Mouse (Mus musculus) brown adipose tissue, adult 24 weeks (tissue): ENCODE results near the gene Edil3. TPM values are rescaled to one million over a fixed set of nuclear protein-coding genes. Genes with fewer than 3 reads are reported as not detected.

ENCODE experiments used
- H3K27ac ChIP-seq: fragments of 200-500 bp; replicated peaks from 2 replicates; pipeline ENCODE4 v1.5.1; 2012; ENCODE audit warnings: low read depth, mild to moderate bottlenecking, low read length
- H3K4me1 ChIP-seq: fragments of 200-500 bp; 2 replicates; pipeline ENCODE4 v1.6.1; 2012; ENCODE audit warnings: low read length, mixed read lengths; ENCODE audit not compliant: control insufficient read depth, insufficient read depth, insufficient read length
- H3K4me3 ChIP-seq: fragments of 200-500 bp; 2 replicates; pipeline ENCODE4 v1.5.1; 2012; ENCODE audit warnings: low read depth, mild to moderate bottlenecking, low read length, moderate library complexity; ENCODE audit not compliant: insufficient read depth
- polyA plus RNA-seq: library from polyadenylated mRNA; stranded (reverse); fragments of >200 nt; gene quantifications from 2 replicates; pipeline ENCODE4 v1.2.4, GENCODE M21; 2012; ENCODE audit not compliant: missing spikeins, insufficient read depth, insufficient read length

Edil3 gene
- polyA plus RNA-seq, 1 experiment: 0.32 TPM

- H3K4me3 ChIP-seq: no peak overlapping the region
- H3K4me1 ChIP-seq: no peaks in the 10 kb centered on the region
- no peak overlapping the region for H3K27ac ChIP-seq
These were observed 284.6 kb downstream of the Edil3 start for GRCm38 (mm10) chr13:89105889-89106288.

DNA sequence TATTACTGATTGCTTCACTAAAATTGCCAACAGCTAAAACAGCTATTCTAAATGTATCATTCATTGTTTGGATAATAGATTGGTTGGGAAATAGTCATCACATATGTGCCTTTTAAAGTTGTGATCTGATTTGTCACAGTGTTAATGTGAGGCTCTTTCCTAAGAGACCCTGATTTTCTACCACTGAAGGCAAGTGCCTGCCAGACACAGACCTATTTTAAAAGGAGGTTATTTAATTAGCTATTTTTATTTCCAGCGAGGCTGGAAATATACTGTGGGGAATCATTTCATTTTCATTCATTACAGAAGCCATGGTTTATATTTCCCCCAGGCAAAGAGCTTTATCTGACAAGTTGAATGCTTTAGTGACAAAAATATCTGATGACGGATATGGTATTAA is 296.3 kb downstream of the Edil3 start:
- no peaks in the 10 kb centered on the region for H3K4me1 ChIP-seq
- H3K27ac ChIP-seq: no peak overlapping the region
- H3K4me3 ChIP-seq: no peak overlapping the region

- no peaks in the 10 kb centered on the region for H3K4me1 ChIP-seq
- H3K27ac ChIP-seq: no peak overlapping the region
- no peak overlapping the region for H3K4me3 ChIP-seq
These were observed 298.5 kb downstream of the Edil3 start for GRCm38 (mm10) chr13:89119809-89120208.

- Histone ChIP-seq H3K4me1 (no peaks in the 10 kb centered on the region), H3K27ac (no peak overlapping the region), H3K4me3 (no peak overlapping the region)
These were observed 301.4 kb downstream of the Edil3 start for GRCm38 (mm10) chr13:89122511-89123253.

GRCm38 (mm10) chr13:89123396-89123795 is 302.1 kb downstream of the Edil3 start:
- H3K4me1 ChIP-seq: no peaks in the 10 kb centered on the region
- H3K27ac ChIP-seq: no peak overlapping the region
- no peak overlapping the region for H3K4me3 ChIP-seq

DNA sequence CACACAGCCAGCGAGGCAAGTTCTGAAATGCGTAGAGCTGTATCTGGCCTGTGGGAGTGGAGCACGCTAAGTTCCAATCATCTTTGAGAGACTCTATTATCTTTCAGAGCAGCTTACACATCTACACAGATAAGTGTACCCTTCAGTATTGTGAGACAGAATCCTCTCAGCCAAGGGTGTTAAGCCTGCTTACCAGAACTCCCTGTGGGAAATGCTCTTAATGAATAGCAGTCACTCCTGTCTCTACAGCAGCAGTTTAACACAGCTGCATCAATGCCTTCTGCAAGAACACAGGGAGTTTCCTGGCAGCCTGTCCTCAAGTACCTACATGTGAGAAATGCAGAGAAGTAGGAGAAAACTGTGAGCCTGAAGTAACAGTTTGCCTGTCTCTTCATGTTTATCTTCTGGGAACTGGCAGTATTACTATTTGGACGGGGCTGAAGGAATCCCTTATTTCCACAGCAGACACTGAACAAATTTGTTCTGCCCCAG is 324.8 kb downstream of the Edil3 start:
- no peaks in the 10 kb centered on the region for H3K4me1 ChIP-seq
- no peak overlapping the region for H3K27ac ChIP-seq
- H3K4me3 ChIP-seq: no peak overlapping the region

DNA sequence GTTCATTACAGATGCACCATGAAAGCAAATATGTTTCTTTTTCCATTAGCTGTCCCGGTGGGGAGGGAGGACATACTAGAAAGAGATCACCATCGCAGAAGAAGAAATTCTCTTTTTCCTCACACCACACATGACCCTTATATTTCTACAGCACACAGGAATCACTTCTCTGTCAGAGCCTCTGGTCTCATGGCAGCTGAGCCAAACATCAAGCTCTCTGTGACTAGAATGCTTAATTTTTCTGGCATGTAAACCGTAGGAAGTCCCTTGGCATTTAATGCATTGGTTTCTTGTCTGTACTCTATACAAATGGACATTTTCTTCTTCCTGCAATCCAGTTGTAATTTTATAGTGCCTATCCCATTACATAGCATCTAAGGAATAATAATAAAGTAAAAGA is 330.6 kb downstream of the Edil3 start:
- H3K4me3 ChIP-seq: no peak overlapping the region
- no peak overlapping the region for H3K27ac ChIP-seq
- H3K4me1 ChIP-seq: no peaks in the 10 kb centered on the region

GRCm38 (mm10) chr13:89167960-89168359 is 346.7 kb downstream of the Edil3 start:
- Histone ChIP-seq H3K4me3 (no peak overlapping the region), H3K4me1 (no peaks in the 10 kb centered on the region), H3K27ac (no peak overlapping the region)

- Histone ChIP-seq H3K27ac (no peak overlapping the region), H3K4me3 (no peak overlapping the region), H3K4me1 (no peaks in the 10 kb centered on the region)
These were observed 348.8 kb downstream of the Edil3 start for GRCm38 (mm10) chr13:89170040-89170439.

DNA sequence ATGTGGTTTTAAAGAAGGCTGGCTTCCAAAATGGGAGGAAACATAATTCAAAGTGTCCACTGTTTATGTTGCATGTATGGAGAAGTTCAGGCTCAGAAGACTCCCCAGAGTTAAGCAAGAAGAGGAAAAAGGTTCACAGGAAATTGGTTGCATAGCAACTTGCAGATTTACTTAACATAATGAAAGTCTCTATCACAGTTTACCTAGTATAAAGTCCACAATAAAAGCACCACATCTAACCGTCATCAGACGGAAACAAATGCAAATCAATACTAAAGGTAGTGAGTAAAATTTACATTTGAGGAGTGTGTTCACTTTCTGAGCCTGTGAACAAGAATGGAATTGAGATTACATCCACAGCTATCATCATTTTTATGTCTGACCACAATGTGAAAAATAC is 353.9 kb downstream of the Edil3 start:
- Histone ChIP-seq H3K27ac (no peak overlapping the region), H3K4me1 (no peaks in the 10 kb centered on the region), H3K4me3 (no peak overlapping the region)

DNA sequence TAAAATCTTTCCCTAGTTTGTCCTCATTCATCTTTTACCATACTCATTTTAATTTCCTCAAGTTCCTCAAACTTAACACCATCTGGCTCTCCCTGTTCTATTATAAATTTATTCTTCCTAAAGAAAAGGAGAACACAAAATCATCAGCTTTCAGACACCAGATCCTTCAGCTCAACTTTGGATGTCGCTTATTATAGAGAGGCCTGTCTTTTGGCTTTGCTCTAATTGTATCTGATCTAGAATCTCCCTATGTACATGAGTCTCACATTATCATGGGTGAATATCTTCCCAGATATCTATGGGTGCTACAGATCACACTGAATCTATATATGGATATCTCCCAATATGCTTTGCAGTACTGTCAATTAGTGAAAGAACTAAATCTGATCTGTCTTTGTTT is 367.8 kb downstream of the Edil3 start:
- H3K27ac ChIP-seq: no peak overlapping the region
- no peak overlapping the region for H3K4me3 ChIP-seq
- H3K4me1 ChIP-seq: no peaks in the 10 kb centered on the region

DNA sequence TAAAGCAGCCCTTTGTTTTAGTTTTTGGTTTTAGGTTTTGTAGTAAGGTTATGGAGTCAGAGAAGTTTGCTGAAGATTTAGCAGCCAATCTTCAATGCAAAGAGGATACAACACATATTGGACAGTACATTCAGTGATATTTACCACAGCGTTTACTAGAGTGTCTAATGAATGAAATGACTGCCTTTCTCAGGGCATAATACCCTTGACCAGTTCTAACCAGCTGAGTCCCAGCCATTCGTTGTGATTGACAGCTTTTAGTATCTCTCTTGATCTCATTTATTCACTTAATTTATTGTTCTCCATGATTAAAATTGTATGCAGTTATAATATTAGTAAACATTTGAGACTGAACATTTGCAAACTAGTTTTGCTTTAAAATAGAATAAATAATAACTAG is 375.7 kb downstream of the Edil3 start:
- no peak overlapping the region for H3K27ac ChIP-seq
- no peak overlapping the region for H3K4me3 ChIP-seq
- H3K4me1 ChIP-seq: no peaks in the 10 kb centered on the region

DNA sequence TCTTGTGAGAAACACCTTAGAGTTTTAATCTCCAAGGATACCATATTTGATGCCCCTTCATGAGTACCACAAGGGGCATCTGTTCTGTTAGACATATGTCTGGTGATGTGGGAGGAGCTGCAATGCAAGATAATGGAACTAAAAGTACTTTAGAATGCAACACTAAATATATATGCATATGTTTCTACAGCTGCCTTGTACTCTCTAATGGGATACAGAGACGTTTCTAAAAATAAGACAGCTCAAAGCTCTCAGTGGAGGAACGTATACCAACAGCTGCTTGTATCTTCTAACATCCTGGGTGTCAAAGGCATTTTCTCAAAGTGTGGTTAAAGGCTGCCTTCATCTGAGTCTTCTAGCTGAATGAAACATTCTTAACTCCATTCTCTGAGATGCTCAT is 378.0 kb downstream of the Edil3 start:
- Histone ChIP-seq H3K4me3 (no peak overlapping the region), H3K4me1 (no peaks in the 10 kb centered on the region), H3K27ac (no peak overlapping the region)

DNA sequence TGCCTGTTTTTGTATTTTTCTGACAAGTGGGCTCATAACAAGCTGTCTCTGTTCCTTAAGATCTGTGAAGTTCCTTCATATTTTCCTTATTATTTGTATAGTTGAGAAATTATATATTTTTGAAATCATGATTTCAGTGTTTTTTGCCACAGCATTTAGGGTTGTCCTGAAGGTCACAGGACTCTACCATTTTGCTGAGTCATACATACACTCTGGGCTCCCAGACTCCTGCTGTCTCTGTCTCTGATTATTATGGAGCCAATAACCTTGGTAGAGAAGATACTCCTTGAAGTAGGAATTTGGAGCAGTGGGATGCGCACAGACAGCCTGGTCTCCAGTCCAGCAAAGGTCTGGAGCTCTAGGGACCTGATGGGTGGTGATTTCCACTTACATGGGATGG is 416.8 kb downstream of the Edil3 start:
- H3K4me3 ChIP-seq: no peak overlapping the region
- no peaks in the 10 kb centered on the region for H3K4me1 ChIP-seq
- no peak overlapping the region for H3K27ac ChIP-seq

GRCm38 (mm10) chr13:89253990-89254642 is 432.8 kb downstream of the Edil3 start:
- H3K4me1 ChIP-seq: no peaks in the 10 kb centered on the region
- no peak overlapping the region for H3K4me3 ChIP-seq
- H3K27ac ChIP-seq: no peak overlapping the region

DNA sequence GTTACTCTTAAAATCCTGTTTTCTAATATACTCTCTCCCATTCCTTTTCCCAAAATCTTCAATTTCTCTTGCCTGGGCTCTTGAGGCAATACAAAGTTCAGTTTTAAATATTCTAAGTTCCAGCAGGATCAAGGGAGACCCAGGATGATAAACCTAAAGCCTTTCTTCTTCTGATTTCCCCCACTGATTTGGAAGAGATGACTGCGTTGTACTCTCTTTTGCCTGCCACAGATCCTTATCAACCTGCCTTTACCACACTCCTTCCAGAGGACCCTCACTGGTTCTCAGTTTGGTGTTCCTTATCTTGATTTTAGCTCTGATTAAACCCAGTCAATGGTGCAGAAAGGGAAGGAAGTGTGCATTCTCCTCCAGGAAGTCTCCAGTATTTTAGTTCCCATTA is 435.6 kb downstream of the Edil3 start:
- Histone ChIP-seq H3K27ac (no peak overlapping the region), H3K4me3 (no peak overlapping the region), H3K4me1 (no peaks in the 10 kb centered on the region)
